Mouse (Mus musculus): ENCODE results near the gene Ankrd28.
"Not testable (repeated sequence)": the region's sequence is repeated elsewhere in the genome, so short reads cannot be mapped to it uniquely, and the experiment has no call there.

The Ankrd28 gene

GRCm38 (mm10) chr14:31830571-31831369 is at the start of gene Ankrd28:
TSS of gene Ankrd28 (minus strand) at chr14:31830651.
- peak; percentile 95 for DNase-seq (ENCODE audit: low spot score)

GRCm38 (mm10) chr14:31879456-31879855 is 49.0 kb upstream of the Ankrd28 start:
- DNase-seq (ENCODE audit: low spot score), result no peak

DNA sequence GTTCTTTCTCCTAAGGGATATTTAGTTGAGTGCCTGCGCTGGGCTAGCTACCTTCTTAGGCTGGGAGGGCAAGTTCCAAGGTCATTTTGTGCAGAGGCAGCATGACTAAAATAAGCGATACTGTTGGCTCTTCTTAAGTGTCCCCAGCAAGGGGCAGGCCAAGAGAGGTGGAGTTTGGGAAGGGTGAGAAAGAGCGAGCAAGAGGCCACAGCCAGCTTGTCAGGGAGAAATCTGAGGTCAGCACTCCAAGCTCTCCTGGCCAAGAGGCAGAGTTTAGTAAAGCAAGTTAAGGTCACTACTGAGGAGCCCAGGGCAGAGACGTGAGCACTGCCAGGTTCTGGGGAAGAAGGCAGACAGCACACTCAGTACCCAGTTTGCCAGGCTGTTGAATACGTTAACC is 41.7 kb upstream of the Ankrd28 start:
- DNase-seq (ENCODE audit: low spot score), result no peak

DNA sequence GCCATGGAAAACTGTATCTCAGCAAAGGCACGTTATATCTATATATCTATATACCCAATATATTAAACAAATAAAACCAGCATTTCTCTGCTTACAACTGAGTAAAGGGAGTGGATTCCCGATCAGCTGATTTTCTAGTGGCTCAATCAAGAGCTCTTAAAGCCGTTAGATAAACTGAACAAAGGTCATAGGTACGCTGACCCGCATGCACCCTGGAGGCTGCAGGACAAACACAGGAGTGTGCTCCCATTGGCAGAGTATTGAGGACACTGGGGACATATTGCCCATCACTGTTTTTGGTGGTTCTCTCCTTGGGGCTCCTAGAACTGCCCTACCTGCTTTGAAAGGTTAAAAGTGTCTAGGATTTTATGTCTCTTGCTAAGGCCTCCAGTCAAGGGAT is 40.0 kb upstream of the Ankrd28 start:
- no peak for DNase-seq (ENCODE audit: low spot score)

GRCm38 (mm10) chr14:31868591-31868990 is 38.1 kb upstream of the Ankrd28 start:
- no peak for DNase-seq (ENCODE audit: low spot score)

GRCm38 (mm10) chr14:31866366-31866765 is 35.9 kb upstream of the Ankrd28 start:
- not testable (repeated sequence) for DNase-seq (ENCODE audit: low spot score)

DNA sequence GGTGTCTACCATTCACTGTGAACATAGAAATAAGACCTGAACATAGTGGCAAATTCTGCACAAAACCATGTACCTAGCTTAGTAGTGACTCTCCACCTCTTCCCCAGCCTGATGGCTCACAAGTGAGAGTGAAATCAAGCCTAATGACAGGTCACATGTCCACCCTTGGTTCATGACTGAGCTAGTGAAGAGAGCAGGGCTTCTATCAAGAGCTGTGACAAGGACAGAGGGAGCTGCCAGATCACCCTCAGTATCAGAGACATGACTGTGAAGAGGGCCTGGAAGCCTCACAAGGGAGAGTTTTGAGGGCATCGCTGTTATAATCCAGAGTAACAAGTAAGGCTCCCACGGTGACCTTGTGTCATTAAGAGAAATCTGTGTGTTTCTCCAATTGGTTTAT is 28.2 kb upstream of the Ankrd28 start:
- no peak for DNase-seq (ENCODE audit: low spot score)

GRCm38 (mm10) chr14:31857096-31857975 is 26.9 kb upstream of the Ankrd28 start:
- DNase-seq (ENCODE audit: low spot score), result no peak

GRCm38 (mm10) chr14:31856007-31856406 is 25.6 kb upstream of the Ankrd28 start:
- no peak for DNase-seq (ENCODE audit: low spot score)

GRCm38 (mm10) chr14:31854667-31855066 is 24.2 kb upstream of the Ankrd28 start:
- DNase-seq (ENCODE audit: low spot score), result no peak

DNA sequence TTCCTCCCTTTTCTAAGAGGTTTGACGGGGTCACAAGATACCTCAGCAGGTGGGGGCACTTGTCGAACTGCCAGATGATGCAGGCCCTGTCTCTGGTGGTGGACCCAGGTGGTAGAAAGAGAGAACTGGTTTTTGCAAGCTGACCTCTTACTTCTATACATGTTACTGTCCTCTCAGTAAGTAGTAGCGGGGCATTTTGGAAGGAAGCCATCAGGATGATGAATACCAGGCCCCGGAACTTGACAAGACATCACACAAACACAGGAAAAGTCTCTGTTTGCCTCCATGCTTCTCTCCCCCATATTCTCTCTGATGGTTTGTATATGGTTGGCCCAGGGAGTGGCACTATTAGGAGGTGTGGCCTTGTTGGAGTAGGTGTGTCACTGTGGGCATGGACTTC is 13.1 kb upstream of the Ankrd28 start:
- DNase-seq (ENCODE audit: low spot score), result no peak

DNA sequence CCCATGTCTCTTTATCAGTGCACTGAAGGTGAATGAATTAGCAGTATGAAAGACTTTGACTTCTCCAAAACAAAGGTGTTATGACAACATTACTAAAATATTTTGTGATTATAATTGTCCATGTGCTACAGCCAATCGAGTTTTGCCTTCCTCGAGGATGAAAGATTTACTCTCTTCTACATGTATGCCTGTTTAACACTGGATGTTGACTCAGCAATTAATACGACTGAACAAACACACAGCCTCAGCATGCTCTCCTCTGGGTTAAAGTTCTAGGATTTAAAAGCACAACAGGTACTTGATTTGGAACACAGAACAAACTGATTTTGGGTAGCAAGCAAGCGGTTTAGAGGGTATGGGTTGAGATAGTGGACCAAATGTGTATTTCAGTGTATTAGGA is 1.6 kb upstream of the Ankrd28 start:
- DNase-seq (ENCODE audit: low spot score), result no peak

- DNase-seq (ENCODE audit: low spot score), result no peak
Observed at GRCm38 (mm10) chr14:31831370-31831712, 890 bp upstream of the Ankrd28 start.

DNA sequence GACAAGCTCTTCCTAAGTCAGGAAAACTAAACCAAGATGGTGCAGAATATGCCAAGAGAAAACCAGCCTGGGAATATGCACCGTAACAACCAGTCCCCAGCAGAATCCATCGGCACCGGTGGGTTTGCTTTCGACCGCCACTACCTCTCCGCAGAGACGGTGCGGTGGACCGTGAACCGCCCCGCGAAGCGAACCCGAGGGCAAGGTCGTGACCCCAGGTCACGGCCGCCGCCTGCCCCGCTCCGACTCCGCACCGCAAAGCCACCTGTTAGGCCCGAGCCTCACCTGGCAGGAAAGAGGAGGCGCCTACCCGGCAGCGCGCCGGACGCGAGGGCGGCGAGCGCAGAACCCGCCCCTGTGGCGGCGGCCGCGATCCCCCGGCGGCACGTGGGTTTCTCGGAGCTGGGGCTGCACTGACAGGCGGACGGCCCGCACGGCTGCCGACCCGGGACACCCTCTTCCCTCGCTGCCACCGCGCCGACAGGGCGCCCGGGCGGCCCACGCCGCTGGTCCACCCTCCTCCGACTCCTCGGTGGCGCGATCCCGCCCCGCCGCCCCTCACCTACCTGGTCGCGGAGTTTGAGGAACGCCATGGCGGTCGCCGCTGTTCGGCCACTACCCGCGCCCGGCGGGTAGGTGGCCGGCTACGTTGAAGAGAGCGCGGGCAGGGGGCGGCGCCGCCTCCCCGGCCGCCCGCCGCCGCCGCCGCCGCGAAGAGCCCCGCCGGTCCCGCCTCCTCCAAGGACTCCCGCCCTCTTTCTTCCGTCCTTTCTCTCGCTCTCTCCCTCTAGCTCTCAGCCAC is 489 bp downstream of the Ankrd28 start:
- DNase-seq (ENCODE audit: low spot score), result peak; percentile 54

- DNase-seq (ENCODE audit: low spot score), result no peak
Observed at GRCm38 (mm10) chr14:31827221-31827620, 3.2 kb downstream of the Ankrd28 start.

DNA sequence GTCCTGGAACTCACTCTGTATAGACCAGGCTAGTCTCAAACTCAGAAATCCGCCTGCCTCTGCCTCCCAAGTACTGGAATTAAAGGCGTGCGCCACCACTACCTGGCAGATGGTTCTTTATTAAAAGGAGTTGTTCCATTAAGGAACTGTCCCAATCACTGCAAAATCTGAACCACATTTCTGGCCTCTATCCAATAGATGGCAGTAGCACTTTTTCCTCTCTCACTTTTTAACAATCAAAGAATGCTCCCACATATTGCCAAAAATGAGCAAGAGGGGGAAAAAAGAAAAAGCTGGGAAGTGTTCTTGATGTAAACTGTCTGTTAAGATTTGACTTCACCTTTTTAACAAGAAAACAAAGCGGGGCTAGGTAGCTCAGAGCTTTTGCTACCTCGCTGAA is 20.5 kb downstream of the Ankrd28 start:
- DNase-seq (ENCODE audit: low spot score), result no peak

DNA sequence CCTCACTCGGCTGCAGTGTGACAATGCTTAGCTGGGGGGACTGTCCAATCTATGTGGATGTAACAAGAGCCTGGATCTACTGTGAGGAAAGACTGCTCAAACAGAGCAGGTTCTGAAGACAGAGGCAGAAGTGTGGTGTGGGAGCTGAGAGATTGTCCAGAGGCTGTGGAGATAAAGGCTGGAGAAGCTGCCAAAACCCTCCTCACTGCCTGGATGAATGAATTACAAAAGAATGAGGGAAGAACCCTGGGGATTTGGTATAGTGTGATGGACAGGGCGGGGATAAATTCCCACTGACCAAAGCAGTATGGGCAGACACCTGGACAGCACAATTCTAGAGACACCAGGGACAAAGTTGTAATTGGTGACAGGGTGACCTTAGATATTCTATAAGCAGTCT is 26.7 kb downstream of the Ankrd28 start:
- no peak for DNase-seq (ENCODE audit: low spot score)

GRCm38 (mm10) chr14:31800976-31801375 is 29.5 kb downstream of the Ankrd28 start:
- no peak for DNase-seq (ENCODE audit: low spot score)

DNA sequence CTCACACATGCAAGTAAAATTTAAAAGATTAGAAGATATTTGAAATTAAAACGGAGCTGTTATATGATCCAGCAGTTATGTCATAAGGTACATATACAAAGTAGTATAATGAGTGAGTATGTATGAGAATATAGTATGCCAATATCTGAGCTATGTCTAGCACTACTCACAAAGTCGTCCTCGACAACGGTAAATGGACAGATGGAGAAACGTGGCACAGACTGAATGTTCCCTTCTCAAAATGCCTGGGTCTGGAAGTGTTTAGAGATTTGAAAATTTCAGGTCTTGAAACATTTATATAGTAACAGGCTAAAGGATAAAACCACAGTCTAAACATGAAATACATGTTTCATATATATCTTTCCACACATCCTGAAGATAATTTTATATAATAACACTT is 30.0 kb downstream of the Ankrd28 start:
- DNase-seq (ENCODE audit: low spot score), result no peak

GRCm38 (mm10) chr14:31798937-31799336 is 31.5 kb downstream of the Ankrd28 start:
- no peak for DNase-seq (ENCODE audit: low spot score)

- no peak for DNase-seq (ENCODE audit: low spot score)
Observed at GRCm38 (mm10) chr14:31795535-31795934, 34.9 kb downstream of the Ankrd28 start.

GRCm38 (mm10) chr14:31794776-31795126 is 35.7 kb downstream of the Ankrd28 start:
- DNase-seq (ENCODE audit: low spot score), result no peak

Measured in spleen, adult 12 weeks (tissue).